Mouse (Mus musculus): ENCODE results near the gene Fat3. TPM values are rescaled to one million over a fixed set of nuclear protein-coding genes. Genes with fewer than 3 reads are reported as not detected.

The Fat3 gene
- polyA plus RNA-seq, 1 experiment from 2014 or later: 0.54 TPM

GRCm38 (mm10) chr9:16307789-16308188 lies 193.3 kb downstream of the Fat3 start:
- Histone ChIP-seq H3K4me2 (ENCODE audit: low read depth, low read length) (no peak overlapping the region), H3K27me3 (ENCODE audit: control insufficient read depth, insufficient read depth, low read depth, low read length) (no peaks in the 10 kb centered on the region), H3K9ac (ENCODE audit: low read length) (no peak overlapping the region), H3K4me3 (ENCODE audit: low read length) (no peak overlapping the region), H3K9me3 (ENCODE audit: control insufficient read depth, low read length) (no peaks in the 10 kb centered on the region), H3K4me1 (replicated peaks; ENCODE audit: control insufficient read depth, insufficient read depth, low read length) (no peaks in the 10 kb centered on the region), H3K36me3 (ENCODE audit: control insufficient read depth, insufficient read depth, low read length) (no peaks in the 10 kb centered on the region), H3K27ac (ENCODE audit: low read length) (no peak overlapping the region)
- no peak for ATAC-seq (ENCODE audit: low read depth)
- WGBS: 96% methylated on average over 1 of the region's 1 CpGs

DNA sequence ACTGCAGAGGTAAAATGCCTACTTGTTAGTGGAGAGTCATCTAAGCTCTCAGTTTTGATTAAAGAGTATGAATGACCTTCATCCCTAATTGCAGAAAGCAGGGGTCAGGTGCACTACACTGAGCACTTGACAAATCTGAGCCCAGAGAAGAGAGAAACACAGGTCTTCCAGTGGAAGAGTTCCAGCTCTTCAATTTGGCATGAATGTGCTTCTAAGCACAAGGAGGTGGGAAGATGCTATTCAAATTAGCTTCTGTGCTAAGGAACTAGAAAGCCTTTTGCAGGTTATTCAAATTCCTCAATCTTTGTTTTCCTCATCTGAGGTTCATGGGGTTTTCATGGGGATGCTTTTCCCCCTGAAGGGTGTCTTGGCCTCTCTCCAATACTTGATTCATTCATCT lies 194.9 kb downstream of the Fat3 start:
- Histone ChIP-seq H3K27me3 (ENCODE audit: control insufficient read depth, insufficient read depth, low read depth, low read length) (no peaks in the 10 kb centered on the region), H3K36me3 (ENCODE audit: control insufficient read depth, insufficient read depth, low read length) (no peaks in the 10 kb centered on the region), H3K27ac (ENCODE audit: low read length) (no peak overlapping the region), H3K9me3 (ENCODE audit: control insufficient read depth, low read length) (no peaks in the 10 kb centered on the region), H3K9ac (ENCODE audit: low read length) (no peak overlapping the region), H3K4me2 (ENCODE audit: low read depth, low read length) (no peak overlapping the region), H3K4me3 (ENCODE audit: low read length) (no peak overlapping the region), H3K4me1 (replicated peaks; ENCODE audit: control insufficient read depth, insufficient read depth, low read length) (no peaks in the 10 kb centered on the region)
- ATAC-seq (ENCODE audit: low read depth): no peak

DNA sequence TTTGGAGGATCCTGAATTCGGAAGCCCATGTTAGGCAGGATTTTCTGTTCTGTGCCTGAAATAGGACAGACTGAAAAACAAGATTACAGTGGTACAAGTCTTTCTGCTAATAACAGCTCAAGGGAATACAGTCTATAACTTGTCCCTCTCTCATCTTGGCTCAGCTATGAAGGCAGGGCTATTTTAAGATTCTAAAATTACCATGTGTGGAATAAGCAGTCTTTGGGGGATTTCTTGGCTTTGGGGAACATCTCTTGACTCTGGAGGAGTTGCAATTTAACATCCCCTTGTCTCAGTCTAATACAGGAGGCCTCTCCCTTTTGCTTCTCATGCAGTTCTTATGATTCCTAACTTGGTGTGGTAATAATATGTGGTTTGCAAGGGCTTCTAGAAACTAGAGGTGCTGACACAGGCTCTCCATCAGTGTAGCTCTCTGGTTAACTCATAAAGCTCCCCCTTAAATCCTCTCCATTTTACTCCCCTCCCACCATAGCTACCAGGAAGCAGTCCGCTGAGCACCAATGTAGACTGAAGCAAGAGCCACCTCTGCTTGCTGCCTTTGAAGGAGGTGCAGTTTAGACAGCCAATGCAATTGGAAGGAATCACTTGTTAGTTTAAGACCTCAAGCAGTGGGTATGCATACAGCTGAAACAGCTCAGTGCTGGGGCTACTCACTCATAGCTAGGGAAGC lies 195.5 kb downstream of the Fat3 start:
- H3K4me3 ChIP-seq (ENCODE audit: low read length): no peak overlapping the region
- ATAC-seq (ENCODE audit: low read depth): no peak
- H3K27ac ChIP-seq (ENCODE audit: low read length): no peak overlapping the region
- H3K9ac ChIP-seq (ENCODE audit: low read length): no peak overlapping the region
- H3K27me3 ChIP-seq (ENCODE audit: control insufficient read depth, insufficient read depth, low read depth, low read length): no peaks in the 10 kb centered on the region
- no peaks in the 10 kb centered on the region for H3K9me3 ChIP-seq (ENCODE audit: control insufficient read depth, low read length)
- no peaks in the 10 kb centered on the region for H3K36me3 ChIP-seq (ENCODE audit: control insufficient read depth, insufficient read depth, low read length)
- H3K4me2 ChIP-seq (ENCODE audit: low read depth, low read length): no peak overlapping the region
- H3K4me1 ChIP-seq (replicated peaks; ENCODE audit: control insufficient read depth, insufficient read depth, low read length): no peaks in the 10 kb centered on the region
- 84% methylated on average over 2 of the region's 2 CpGs for WGBS

GRCm38 (mm10) chr9:16304949-16305348 lies 196.1 kb downstream of the Fat3 start:
- Histone ChIP-seq H3K27ac (ENCODE audit: low read length) (no peak overlapping the region), H3K9me3 (ENCODE audit: control insufficient read depth, low read length) (no peaks in the 10 kb centered on the region), H3K36me3 (ENCODE audit: control insufficient read depth, insufficient read depth, low read length) (no peaks in the 10 kb centered on the region), H3K9ac (ENCODE audit: low read length) (no peak overlapping the region), H3K4me3 (ENCODE audit: low read length) (no peak overlapping the region), H3K4me1 (replicated peaks; ENCODE audit: control insufficient read depth, insufficient read depth, low read length) (no peaks in the 10 kb centered on the region), H3K4me2 (ENCODE audit: low read depth, low read length) (no peak overlapping the region), H3K27me3 (ENCODE audit: control insufficient read depth, insufficient read depth, low read depth, low read length) (no peaks in the 10 kb centered on the region)
- no peak for ATAC-seq (ENCODE audit: low read depth)
- WGBS: 59% methylated on average over 2 of the region's 2 CpGs

GRCm38 (mm10) chr9:16302484-16302883 lies 198.6 kb downstream of the Fat3 start:
- no peaks in the 10 kb centered on the region for H3K4me1 ChIP-seq (replicated peaks; ENCODE audit: control insufficient read depth, insufficient read depth, low read length)
- 27% methylated on average over 3 of the region's 3 CpGs for WGBS
- H3K27me3 ChIP-seq (ENCODE audit: control insufficient read depth, insufficient read depth, low read depth, low read length): no peaks in the 10 kb centered on the region
- H3K9ac ChIP-seq (ENCODE audit: low read length): no peak overlapping the region
- no peak overlapping the region for H3K4me2 ChIP-seq (ENCODE audit: low read depth, low read length)
- H3K27ac ChIP-seq (ENCODE audit: low read length): no peak overlapping the region
- no peaks in the 10 kb centered on the region for H3K9me3 ChIP-seq (ENCODE audit: control insufficient read depth, low read length)
- no peak overlapping the region for H3K4me3 ChIP-seq (ENCODE audit: low read length)
- no peak for ATAC-seq (ENCODE audit: low read depth)
- no peaks in the 10 kb centered on the region for H3K36me3 ChIP-seq (ENCODE audit: control insufficient read depth, insufficient read depth, low read length)

DNA sequence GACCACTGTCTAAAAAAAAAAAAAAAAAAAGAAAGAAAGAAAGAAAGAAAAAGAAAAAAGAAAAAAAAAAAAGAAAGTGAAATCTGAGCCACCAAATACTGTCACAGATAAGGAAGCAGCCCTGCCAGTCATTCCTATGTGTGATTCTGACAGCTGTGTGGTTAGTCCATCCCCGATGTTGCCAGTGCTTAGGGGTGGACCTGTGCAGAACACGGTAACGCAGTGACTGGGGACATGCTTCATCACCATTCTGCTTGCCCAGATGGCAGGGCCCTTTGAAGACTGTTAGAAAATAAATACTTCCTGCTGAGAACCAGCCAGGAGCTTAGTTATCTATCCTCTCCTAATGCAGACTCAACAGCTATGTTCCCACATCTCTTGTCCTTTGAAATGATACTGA lies 203.2 kb downstream of the Fat3 start:
- no peaks in the 10 kb centered on the region for H3K27me3 ChIP-seq (ENCODE audit: control insufficient read depth, insufficient read depth, low read depth, low read length)
- WGBS: 36% methylated on average over 3 of the region's 3 CpGs
- H3K9me3 ChIP-seq (ENCODE audit: control insufficient read depth, low read length): no peaks in the 10 kb centered on the region
- no peaks in the 10 kb centered on the region for H3K4me1 ChIP-seq (replicated peaks; ENCODE audit: control insufficient read depth, insufficient read depth, low read length)
- H3K4me2 ChIP-seq (ENCODE audit: low read depth, low read length): no peak overlapping the region
- no peak overlapping the region for H3K9ac ChIP-seq (ENCODE audit: low read length)
- no peaks in the 10 kb centered on the region for H3K36me3 ChIP-seq (ENCODE audit: control insufficient read depth, insufficient read depth, low read length)
- no peak overlapping the region for H3K4me3 ChIP-seq (ENCODE audit: low read length)
- ATAC-seq (ENCODE audit: low read depth): no peak
- H3K27ac ChIP-seq (ENCODE audit: low read length): no peak overlapping the region

DNA sequence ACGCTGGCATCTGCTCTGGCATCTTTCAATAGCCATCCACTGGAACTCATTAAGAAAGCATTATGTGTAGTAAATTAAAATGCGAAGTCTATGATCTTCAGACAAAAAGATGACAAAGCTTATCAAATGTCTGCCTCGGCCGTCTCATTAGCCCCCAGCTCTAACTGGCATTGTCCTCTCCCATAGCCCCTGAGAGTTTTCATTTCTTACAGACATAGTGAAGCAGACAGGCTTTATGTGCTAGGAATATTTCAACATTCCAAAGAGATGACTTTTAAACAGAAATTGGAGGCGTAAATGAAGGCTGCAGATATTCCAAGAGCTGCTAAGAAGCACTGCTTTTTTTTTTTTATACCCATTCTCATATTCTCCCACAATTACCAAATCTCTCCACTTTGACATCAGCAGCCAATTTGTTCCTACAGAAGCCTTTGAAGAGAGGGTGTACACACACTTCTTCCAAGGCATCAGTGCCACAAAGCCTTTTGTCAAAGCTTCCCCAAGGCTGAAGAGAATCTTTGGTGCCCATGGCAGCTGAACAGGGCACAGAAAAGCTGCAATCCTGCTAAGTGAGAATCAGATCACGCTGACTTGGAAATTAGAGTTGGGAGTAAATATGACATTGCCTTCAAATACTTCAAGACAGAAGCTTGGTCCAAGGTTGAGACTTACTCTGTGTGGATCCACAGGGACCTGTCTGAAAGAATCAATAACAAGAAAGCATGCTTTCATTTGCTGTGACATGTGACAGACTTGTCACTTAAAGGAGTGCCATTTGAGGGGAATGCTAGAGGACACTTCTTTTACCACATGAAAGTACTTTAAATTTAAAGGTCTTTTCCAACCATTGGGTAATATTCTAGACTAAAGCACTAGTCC lies 206.9 kb downstream of the Fat3 start:
- Histone ChIP-seq H3K4me2 (ENCODE audit: low read depth, low read length) (no peak overlapping the region), H3K9me3 (ENCODE audit: control insufficient read depth, low read length) (no peaks in the 10 kb centered on the region), H3K27ac (ENCODE audit: low read length) (no peak overlapping the region), H3K9ac (ENCODE audit: low read length) (no peak overlapping the region), H3K36me3 (ENCODE audit: control insufficient read depth, insufficient read depth, low read length) (no peaks in the 10 kb centered on the region), H3K4me1 (replicated peaks; ENCODE audit: control insufficient read depth, insufficient read depth, low read length) (no peaks in the 10 kb centered on the region), H3K4me3 (ENCODE audit: low read length) (no peak overlapping the region), H3K27me3 (ENCODE audit: control insufficient read depth, insufficient read depth, low read depth, low read length) (no peaks in the 10 kb centered on the region)
- ATAC-seq (ENCODE audit: low read depth): no peak
- 82% methylated on average over 6 of the region's 6 CpGs for WGBS

DNA sequence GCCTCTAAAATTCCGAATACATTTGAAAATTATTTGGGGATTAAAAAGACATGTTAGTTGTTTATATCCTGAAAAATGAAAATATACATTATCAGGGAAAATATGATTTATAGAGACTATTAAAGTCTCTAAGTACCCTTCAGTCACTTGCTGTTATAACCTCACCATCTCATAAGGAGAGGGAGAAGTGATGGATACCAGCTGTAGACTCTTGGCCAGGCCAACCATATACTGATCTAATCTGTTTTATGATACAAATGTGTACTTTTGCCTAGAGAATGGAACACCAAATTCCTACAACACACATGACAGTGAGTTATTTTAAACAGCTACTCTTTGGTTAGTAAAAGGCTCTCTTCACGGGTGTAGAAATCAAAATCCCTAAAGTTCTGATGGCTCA lies 208.6 kb downstream of the Fat3 start:
- Histone ChIP-seq H3K27me3 (ENCODE audit: control insufficient read depth, insufficient read depth, low read depth, low read length) (no peaks in the 10 kb centered on the region), H3K4me3 (ENCODE audit: low read length) (no peak overlapping the region), H3K36me3 (ENCODE audit: control insufficient read depth, insufficient read depth, low read length) (no peaks in the 10 kb centered on the region), H3K27ac (ENCODE audit: low read length) (no peak overlapping the region), H3K9me3 (ENCODE audit: control insufficient read depth, low read length) (no peaks in the 10 kb centered on the region), H3K9ac (ENCODE audit: low read length) (no peak overlapping the region), H3K4me1 (replicated peaks; ENCODE audit: control insufficient read depth, insufficient read depth, low read length) (no peaks in the 10 kb centered on the region), H3K4me2 (ENCODE audit: low read depth, low read length) (no peak overlapping the region)
- 0 out of 2 replicates have a peak, but pooled peaks have one; percentile 56 for ATAC-seq (ENCODE audit: low read depth)
- WGBS: 48% methylated on average over 2 of the region's 2 CpGs

DNA sequence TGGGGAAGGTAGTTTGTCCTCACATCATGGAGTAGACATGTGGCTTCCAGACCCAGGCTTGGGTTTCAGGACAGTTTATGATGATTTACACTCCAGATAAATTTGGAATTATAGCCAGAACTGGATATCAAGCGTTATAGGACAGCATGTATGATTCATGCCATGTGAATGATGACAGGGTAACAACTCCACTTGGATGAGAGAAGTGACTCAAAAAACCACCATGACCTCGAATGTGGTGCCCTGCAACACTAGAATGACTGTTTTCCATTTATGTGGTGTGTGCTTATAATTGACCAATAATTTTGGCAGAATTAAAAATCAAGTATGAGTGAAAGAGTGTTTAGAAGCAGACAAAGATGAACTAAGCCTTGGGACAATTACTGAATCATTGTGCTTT lies 210.2 kb downstream of the Fat3 start:
- H3K4me2 ChIP-seq (ENCODE audit: low read depth, low read length): no peak overlapping the region
- no peak for ATAC-seq (ENCODE audit: low read depth)
- no peak overlapping the region for H3K9ac ChIP-seq (ENCODE audit: low read length)
- H3K27me3 ChIP-seq (ENCODE audit: control insufficient read depth, insufficient read depth, low read depth, low read length): no peaks in the 10 kb centered on the region
- no peak overlapping the region for H3K27ac ChIP-seq (ENCODE audit: low read length)
- H3K36me3 ChIP-seq (ENCODE audit: control insufficient read depth, insufficient read depth, low read length): no peaks in the 10 kb centered on the region
- no peaks in the 10 kb centered on the region for H3K9me3 ChIP-seq (ENCODE audit: control insufficient read depth, low read length)
- WGBS: 75% methylated on average over 2 of the region's 2 CpGs
- no peak overlapping the region for H3K4me3 ChIP-seq (ENCODE audit: low read length)
- H3K4me1 ChIP-seq (replicated peaks; ENCODE audit: control insufficient read depth, insufficient read depth, low read length): no peaks in the 10 kb centered on the region
